Mouse (Mus musculus): ENCODE results near the gene Gm20388.

GRCm38 (mm10) chr8:120006645-120007160 lies 96.1 kb downstream of the Gm20388 start:
- TF ChIP-seq POLR2A (IDR thresholded peaks at IDR 0.05; ENCODE audit: borderline replicate concordance, control insufficient read depth, low read depth, low read length) (no peak), CTCF (IDR thresholded peaks at IDR 0.05; ENCODE audit: control insufficient read depth, insufficient read depth, low read length) (no peak)

Measured in bone marrow, adult 2 months (tissue).